8 mouse cellular contexts compared by ENCODE assay signal in the genomic region with DNA sequence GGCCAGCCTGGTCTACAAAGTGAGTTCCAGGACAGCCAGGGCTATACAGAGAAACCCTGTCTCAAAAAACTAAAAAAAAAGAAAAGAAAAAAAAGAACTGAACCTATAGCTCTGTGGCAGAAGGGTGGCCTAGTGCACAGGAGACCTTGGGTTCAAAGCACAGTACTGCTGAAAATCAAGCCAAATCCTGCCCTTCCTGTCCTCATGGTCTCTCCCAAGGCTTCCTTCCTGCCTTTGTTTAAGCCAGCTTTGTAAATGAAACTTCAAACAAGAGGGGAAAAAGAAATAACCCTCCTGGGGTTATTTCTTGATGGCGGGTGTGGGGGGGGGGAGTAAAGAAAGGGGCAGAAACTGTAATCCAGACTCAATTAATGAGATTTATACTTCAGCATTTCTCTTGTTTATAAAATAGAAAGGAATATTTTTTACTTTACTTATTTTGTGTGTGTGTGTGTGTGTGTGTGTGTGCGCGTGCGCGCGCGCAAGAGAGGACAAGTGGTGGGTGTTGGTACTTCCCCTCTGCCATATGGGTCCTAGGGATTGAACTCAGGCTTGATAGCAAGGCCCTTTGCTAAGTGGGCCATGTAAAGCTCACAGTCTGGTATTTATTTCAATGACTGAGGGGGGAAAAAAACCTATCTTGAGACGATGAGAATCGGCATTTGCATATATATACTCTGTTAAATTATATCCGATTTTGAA. TPM values are rescaled to one million over a fixed set of nuclear protein-coding genes. Genes with fewer than 3 reads are reported as not detected.
DNase-seq lines count a peak whose midpoint lies in the region; ATAC-seq and TF ChIP-seq lines count a peak whose summit lies in the region.

No protein-coding gene starts in this region.

- no peak for TF ChIP-seq EP300 in liver, postnatal 0 days (IDR thresholded peaks at IDR 0.05; ENCODE audit: low read depth)

- no peak; the same call in 1 of the 2 replicates for TF ChIP-seq CTCF in layer of hippocampus, adult 2 months (conservative IDR thresholded peaks at IDR 0.05)
- TF ChIP-seq CTCF in liver, postnatal 0 days (IDR thresholded peaks at IDR 0.05; ENCODE audit: low read depth), result no peak

- ATAC-seq in heart, embryonic 13.5 days (ENCODE audit: extremely low read depth, insufficient number of reproducible peaks, low FRiP score, low TSS enrichment), result no peak
- ATAC-seq in liver, postnatal 0 days, result no peak
- no peak for ATAC-seq in forebrain, embryonic 14.5 days

- 89% methylated on average over 10 of the region's 10 CpGs for whole genome bisulfite sequencing in heart, embryonic 13.5 days
- WGBS in liver, postnatal 0 days (ENCODE audit: insufficient replicate concordance), result 82% methylated on average over 10 of the region's 10 CpGs
- 96% methylated on average over 10 of the region's 10 CpGs for WGBS in forebrain, embryonic 14.5 days

- H3K36me3 ChIP-seq in heart, embryonic 13.5 days, result peaks cover 14% of the 10 kb centered on the region
- no peaks in the 10 kb centered on the region for H3K36me3 ChIP-seq in liver, postnatal 0 days (replicated peaks; ENCODE audit: insufficient read depth, low read length)
- H3K36me3 ChIP-seq in forebrain, embryonic 14.5 days (ENCODE audit: control insufficient read depth, insufficient read depth, low read length), result no peaks in the 10 kb centered on the region

- H3K9me3 ChIP-seq in heart, embryonic 13.5 days, result no peaks in the 10 kb centered on the region
- H3K9me3 ChIP-seq in liver, postnatal 0 days (ENCODE audit: low read length), result no peaks in the 10 kb centered on the region
- H3K9me3 ChIP-seq in forebrain, embryonic 14.5 days (replicated peaks; ENCODE audit: control insufficient read depth, low read length), result no peaks in the 10 kb centered on the region

- H3K27me3 ChIP-seq in heart, embryonic 13.5 days (replicated peaks), result no peaks in the 10 kb centered on the region
- no peaks in the 10 kb centered on the region for H3K27me3 ChIP-seq in liver, postnatal 0 days (ENCODE audit: insufficient read depth, low read length)
- H3K27me3 ChIP-seq in forebrain, embryonic 14.5 days (replicated peaks; ENCODE audit: control insufficient read depth, insufficient read depth, low read length), result no peaks in the 10 kb centered on the region

- no peak overlapping the region for H3K4me3 ChIP-seq in layer of hippocampus, adult 2 months
- peak overlapping the region; percentile 79; the same call in 1 of the 2 replicates for H3K4me3 ChIP-seq in heart, embryonic 13.5 days
- H3K4me3 ChIP-seq in liver, postnatal 0 days (ENCODE audit: low read depth, low read length), result no peak overlapping the region
- H3K4me3 ChIP-seq in forebrain, embryonic 14.5 days (ENCODE audit: low read depth, low read length), result no peak overlapping the region

- no peak overlapping the region for H3K9ac ChIP-seq in heart, embryonic 13.5 days
- peak overlapping the region; percentile 80; the same call in 1 of the 2 replicates for H3K9ac ChIP-seq in liver, postnatal 0 days (replicated peaks)
- no peak overlapping the region for H3K9ac ChIP-seq in forebrain, embryonic 14.5 days (ENCODE audit: low read length)

- peak overlapping the region; percentile 97 for H3K27ac ChIP-seq in layer of hippocampus, adult 2 months
- peak overlapping the region; percentile 98 for H3K27ac ChIP-seq in heart, embryonic 13.5 days (replicated peaks)
- no peak overlapping the region for H3K27ac ChIP-seq in liver, postnatal 0 days (ENCODE audit: low read depth)
- H3K27ac ChIP-seq in forebrain, embryonic 14.5 days (ENCODE audit: low read depth, low read length), result no peak overlapping the region

- peaks cover 21% of the 10 kb centered on the region for H3K4me1 ChIP-seq in heart, embryonic 13.5 days
- peaks cover 23% of the 10 kb centered on the region for H3K4me1 ChIP-seq in liver, postnatal 0 days (ENCODE audit: insufficient read depth)
- peaks cover 7% of the 10 kb centered on the region; the same call in 1 of the 2 replicates for H3K4me1 ChIP-seq in forebrain, embryonic 14.5 days (ENCODE audit: control insufficient read depth, insufficient read depth, low read length)

- H3K4me2 ChIP-seq in heart, embryonic 13.5 days, result peak overlapping the region; percentile 88
- peak overlapping the region; percentile 89 for H3K4me2 ChIP-seq in liver, postnatal 0 days (ENCODE audit: low read depth, low read length)
- H3K4me2 ChIP-seq in forebrain, embryonic 14.5 days (ENCODE audit: low read length), result no peak overlapping the region

- no peak for DNase-seq in layer of hippocampus, adult 2 months (ENCODE audit: low spot score in 2 of 2)
- no peak for DNase-seq in layer of hippocampus, adult 9-11 months
- peak; percentile 78 for DNase-seq in R1 (ENCODE audit: low read depth, low spot score)
- no peak for DNase-seq in liver, postnatal 0 days
- no peak for DNase-seq in thymus, postnatal 25 days
- no peak for DNase-seq in forebrain, embryonic 14.5 days (ENCODE audit: low spot score)
- no peak for DNase-seq in gastrocnemius, postnatal 10 days

RNA-seq across cellular contexts. Expression of a gene that starts 1.4 kb away (rescaled TPM):
- 10 to 100 TPM; 12.6 to 15.3 TPM for total RNA-seq in layer of hippocampus, adult 2 months (2021)
- 11.8 and 12.0 TPM in 2 replicates for polyA plus RNA-seq in heart, embryonic 13.5 days (2015; fragmentation: Nextera tagmentation; extraction: Ambion mirVana)
- polyA plus RNA-seq in liver, postnatal 0 days (2015; fragmentation: Nextera tagmentation; extraction: Ambion mirVana), result 2.3 and 2.9 TPM in 2 replicates
- 5.1 and 6.5 TPM in 2 replicates for polyA plus RNA-seq in forebrain, embryonic 14.5 days (2014; fragmentation: Nextera tagmentation; extraction: Ambion mirVana)
- 1 to 10 TPM; 4.8 to 5.5 TPM for total RNA-seq in gastrocnemius, postnatal 10 days (2021)

RNA-seq across cellular contexts. Expression of a gene that starts 24.9 kb away (rescaled TPM):
- 100 to 1,000 TPM; 188 to 197 TPM for total RNA-seq in layer of hippocampus, adult 2 months (2021)
- 335 and 371 TPM in 2 replicates for polyA plus RNA-seq in heart, embryonic 13.5 days (2015; fragmentation: Nextera tagmentation; extraction: Ambion mirVana)
- polyA plus RNA-seq in liver, postnatal 0 days (2015; fragmentation: Nextera tagmentation; extraction: Ambion mirVana), result 173 and 176 TPM in 2 replicates
- 242 and 277 TPM in 2 replicates for polyA plus RNA-seq in forebrain, embryonic 14.5 days (2014; fragmentation: Nextera tagmentation; extraction: Ambion mirVana)
- total RNA-seq in gastrocnemius, postnatal 10 days (2021), result 100 to 1,000 TPM; 155 to 161 TPM

Comparison
In these comparisons a context has a peak if more than half of its experiments do, and no peak if none do; other contexts are left out.
1. H3K27ac ChIP-seq: peak in layer of hippocampus, adult 2 months (single experiment) and heart, embryonic 13.5 days (single experiment); none in liver, postnatal 0 days (single experiment) and forebrain, embryonic 14.5 days (single experiment).